Mouse (Mus musculus) olfactory bulb, adult 2 months (tissue): ENCODE results near the gene Pptc7. TPM values are rescaled to one million over a fixed set of nuclear protein-coding genes. Genes with fewer than 3 reads are reported as not detected.

Experiments
- H3K27ac ChIP-seq: fragments of 200-500 bp; 2 replicates; pipeline ENCODE4 v1.5.1; 2012; ENCODE audit warnings: low read depth, low read length; ENCODE audit not compliant: insufficient read depth
- H3K4me1 ChIP-seq: fragments of 200-500 bp; 2 replicates; pipeline ENCODE4 v1.6.1; 2012; ENCODE audit warnings: low read length; ENCODE audit not compliant: control insufficient read depth, insufficient read depth
- H3K4me3 ChIP-seq: fragments of 200-500 bp; 2 replicates; pipeline ENCODE4 v1.5.1; 2012; ENCODE audit warnings: mild to moderate bottlenecking, low read depth, low read length, moderate library complexity; ENCODE audit not compliant: insufficient read depth
- CTCF ChIP-seq: fragments of 200-500 bp; IDR thresholded peaks from 2 replicates; pipeline ENCODE4 v1.5.1; 2012; ENCODE audit warnings: low read depth, mild to moderate bottlenecking, low read length, moderate library complexity; ENCODE audit not compliant: insufficient read depth
- POLR2A ChIP-seq: fragments of 200-500 bp; IDR thresholded peaks from 2 replicates; pipeline ENCODE4 v1.6.1; 2012; ENCODE audit warnings: mild to moderate bottlenecking, low read depth, low read length, moderate library complexity; ENCODE audit not compliant: insufficient read depth
- WGBS: fragments of 180-500 bp; shearing (Covaris S2); methylation state at CpG from one replicate; pipeline ENCODE4 v1.1.7; 2018; 5-methylcytosine and 5-hydroxymethylcytosine counted together
- polyA plus RNA-seq: library from polyadenylated mRNA; stranded (reverse); fragments of >200 nt; gene quantifications from 2 replicates; pipeline ENCODE4 v1.2.4, GENCODE M21; 2012; ENCODE audit warnings: low replicate concordance; ENCODE audit not compliant: missing spikeins, insufficient read depth, insufficient read length

Gene Pptc7
- polyA plus RNA-seq, 1 experiment: not detected

GRCm38 (mm10) chr5:122265187-122265586 is 19.0 kb upstream of the Pptc7 start:
- peaks cover 22% of the 10 kb centered on the region for H3K4me1 ChIP-seq
- no peak for TF ChIP-seq CTCF
- no peak for TF ChIP-seq POLR2A
- 70% methylated on average over 3 of the region's 3 CpGs for WGBS
- no peak overlapping the region for H3K27ac ChIP-seq
- H3K4me3 ChIP-seq: no peak overlapping the region

GRCm38 (mm10) chr5:122265942-122266341 is 18.2 kb upstream of the Pptc7 start:
- peaks cover 16% of the 10 kb centered on the region for H3K4me1 ChIP-seq
- no peak overlapping the region for H3K27ac ChIP-seq
- TF ChIP-seq CTCF (no peak), POLR2A (no peak)
- WGBS: 96% methylated on average over 2 of the region's 2 CpGs
- no peak overlapping the region for H3K4me3 ChIP-seq

- Histone ChIP-seq H3K4me3 (no peak overlapping the region), H3K27ac (no peak overlapping the region), H3K4me1 (peaks cover 6% of the 10 kb centered on the region; the same call in 1 of the 2 replicates)
- no peak for TF ChIP-seq POLR2A
- WGBS: 82% methylated on average over 7 of the region's 7 CpGs
Observed at GRCm38 (mm10) chr5:122267136-122267535, 17.0 kb upstream of the Pptc7 start.

GRCm38 (mm10) chr5:122267899-122268298 is 16.3 kb upstream of the Pptc7 start:
- H3K4me3 ChIP-seq: no peak overlapping the region
- TF ChIP-seq CTCF (no peak), POLR2A (no peak)
- 20% methylated on average over 5 of the region's 5 CpGs for WGBS
- H3K27ac ChIP-seq: no peak overlapping the region
- 0 out of 2 replicates have a peak, but pooled peaks cover 5% of the 10 kb centered on the region for H3K4me1 ChIP-seq

GRCm38 (mm10) chr5:122268858-122269604 is 15.1 kb upstream of the Pptc7 start:
- TF ChIP-seq CTCF (no peak), POLR2A (no peak)
- Histone ChIP-seq H3K4me1 (peaks cover 3% of the 10 kb centered on the region; the same call in 1 of the 2 replicates), H3K27ac (no peak overlapping the region), H3K4me3 (no peak overlapping the region)
- 79% methylated on average over 12 of the region's 12 CpGs for WGBS

GRCm38 (mm10) chr5:122272821-122273220 is 11.3 kb upstream of the Pptc7 start:
- no peak for TF ChIP-seq CTCF
- TF ChIP-seq POLR2A: no peak
- WGBS: 72% methylated on average over 5 of the region's 5 CpGs
- no peaks in the 10 kb centered on the region; the same call in 1 of the 2 replicates for H3K4me1 ChIP-seq
- no peak overlapping the region for H3K27ac ChIP-seq
- no peak overlapping the region for H3K4me3 ChIP-seq

- no peaks in the 10 kb centered on the region; the same call in 1 of the 2 replicates for H3K4me1 ChIP-seq
- TF ChIP-seq CTCF: no peak
- no peak for TF ChIP-seq POLR2A
- no peak overlapping the region for H3K27ac ChIP-seq
- WGBS: 20% methylated on average over 5 of the region's 5 CpGs
- no peak overlapping the region for H3K4me3 ChIP-seq
Observed at GRCm38 (mm10) chr5:122274785-122275184, 9.4 kb upstream of the Pptc7 start.

GRCm38 (mm10) chr5:122278946-122279345 is 5.2 kb upstream of the Pptc7 start:
- TF ChIP-seq POLR2A (no peak), CTCF (no peak)
- no peak overlapping the region for H3K4me3 ChIP-seq
- H3K4me1 ChIP-seq: peaks cover 5% of the 10 kb centered on the region; the same call in 1 of the 2 replicates
- H3K27ac ChIP-seq: no peak overlapping the region
- 80% methylated on average over 7 of the region's 7 CpGs for WGBS

GRCm38 (mm10) chr5:122279799-122280421 is 4.3 kb upstream of the Pptc7 start:
- H3K4me3 ChIP-seq: no peak overlapping the region
- TF ChIP-seq POLR2A: no peak
- TF ChIP-seq CTCF: no peak
- H3K27ac ChIP-seq: no peak overlapping the region
- H3K4me1 ChIP-seq: peaks cover 5% of the 10 kb centered on the region; the same call in 1 of the 2 replicates
- 87% methylated on average over 12 of the region's 12 CpGs for whole genome bisulfite sequencing
